Mouse (Mus musculus) heart, adult 2 months (tissue): ENCODE data around the gene Igsf9b. TPM values are rescaled to one million over a fixed set of nuclear protein-coding genes. Genes with fewer than 3 reads are reported as not detected.

Experiments used
- DNase-seq, 2 experiments: peaks; one replicate each; pipeline ENCODE4 v3.0.0; 2021
- H3K27ac ChIP-seq: fragments of 200-600 bp; 2 replicates; pipeline ENCODE4 v1.8.1; 2022
- H3K27me3 ChIP-seq: fragments of 200-500 bp; 2 replicates; pipeline ENCODE4 v1.6.1; 2012; ENCODE audit warnings: mild to moderate bottlenecking, low read length, inconsistent platforms, mixed read lengths; ENCODE audit not compliant: control insufficient read depth, insufficient read depth
- H3K36me3 ChIP-seq: fragments of 200-500 bp; 2 replicates; pipeline ENCODE4 v1.6.1; 2012; ENCODE audit warnings: low read length, inconsistent platforms; ENCODE audit not compliant: control insufficient read depth, insufficient read depth
- H3K4me1 ChIP-seq: fragments of 200-500 bp; 2 replicates; pipeline ENCODE4 v1.6.1; 2011; ENCODE audit warnings: low read length; ENCODE audit not compliant: control insufficient read depth, insufficient read depth
- H3K4me3 ChIP-seq: fragments of 200-600 bp; 2 replicates; pipeline ENCODE4 v1.8.1; 2022
- H3K79me2 ChIP-seq: fragments of 200-500 bp; replicated peaks from 2 replicates; pipeline ENCODE4 v1.6.1; 2012; ENCODE audit warnings: mild to moderate bottlenecking, inconsistent platforms, low read length, moderate library complexity, mixed read lengths; ENCODE audit not compliant: control insufficient read depth, insufficient read depth
- H3K9ac ChIP-seq: fragments of 200-500 bp; 2 replicates; pipeline ENCODE4 v1.6.1; 2012; ENCODE audit warnings: low read depth, mild to moderate bottlenecking, control low read depth, inconsistent platforms, low read length, mixed read lengths
- CTCF ChIP-seq: fragments of 200-600 bp; IDR thresholded peaks from 2 replicates; pipeline ENCODE4 v1.8.1; 2022; ENCODE audit warnings: antibody characterized with exemption, mild to moderate bottlenecking, moderate library complexity
- EP300 ChIP-seq: fragments of 200-500 bp; IDR thresholded peaks from 2 replicates; pipeline ENCODE4 v1.6.1; 2011; ENCODE audit warnings: low read depth, low read length, control low read depth; ENCODE audit not compliant: insufficient read depth
- POLR2A ChIP-seq: fragments of 200-500 bp; IDR thresholded peaks from 2 replicates; pipeline ENCODE4 v1.6.1; 2011; ENCODE audit warnings: mild to moderate bottlenecking, low read depth, low read length, control low read depth; ENCODE audit not compliant: insufficient read depth
- WGBS: fragments of 180-500 bp; shearing (Covaris S2); methylation state at CpG from one replicate; pipeline ENCODE4 v1.1.7; 2018; 5-methylcytosine and 5-hydroxymethylcytosine counted together
- intact Hi-C: fragments of 180-260 bp; cut with DNase I; formaldehyde crosslinking; loops from one replicate; pipeline ENCODE4 v1.15.1; 2025
- polyA plus RNA-seq: library from polyadenylated mRNA; depleted of rRNA; stranded (reverse); fragments of >200 nt; gene quantifications from 2 replicates; pipeline ENCODE4 v1.2.3, GENCODE M21; 2012
- total RNA-seq, 2 experiments: library from RNA; stranded (reverse); gene quantifications; 2 replicates each; pipeline ENCODE4 v1.2.3; 2021

Igsf9b gene
- total and polyA plus RNA-seq, 3 experiments, result 1.7 to 5.3 (median 4.5) TPM

DNA sequence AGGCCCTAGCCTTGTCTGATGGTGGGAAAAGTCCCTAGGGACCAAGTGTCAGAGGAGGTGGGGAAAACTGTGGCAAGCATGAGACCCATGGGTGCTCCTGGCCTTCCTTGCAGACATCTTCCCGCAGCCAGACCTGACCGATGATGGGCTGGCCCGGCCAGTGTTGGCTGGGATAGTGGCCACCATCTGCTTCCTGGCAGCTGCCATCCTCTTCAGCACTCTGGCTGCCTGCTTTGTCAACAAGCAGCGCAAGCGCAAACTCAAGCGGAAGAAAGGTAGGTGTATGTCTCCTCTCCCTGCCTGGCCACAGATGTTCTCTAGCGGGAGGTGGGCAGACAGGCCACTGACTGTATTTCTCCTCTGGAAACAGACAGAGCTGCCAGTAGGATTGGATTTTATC, 32.5 kb downstream of the Igsf9b start:
- H3K27ac ChIP-seq, result no peak overlapping the region
- intact Hi-C loops, result no loop called here
- WGBS, result 92% methylated on average over 7 of the region's 7 CpGs
- DNase-seq, result no peak
- no peaks in the 10 kb centered on the region for H3K79me2 ChIP-seq
- no peaks in the 10 kb centered on the region for H3K4me1 ChIP-seq
- H3K27me3 ChIP-seq, result no peaks in the 10 kb centered on the region
- H3K4me3 ChIP-seq, result no peak overlapping the region
- TF ChIP-seq POLR2A (no peak), CTCF (no peak), EP300 (no peak)
- no peak overlapping the region for H3K9ac ChIP-seq
- no peaks in the 10 kb centered on the region for H3K36me3 ChIP-seq

DNA sequence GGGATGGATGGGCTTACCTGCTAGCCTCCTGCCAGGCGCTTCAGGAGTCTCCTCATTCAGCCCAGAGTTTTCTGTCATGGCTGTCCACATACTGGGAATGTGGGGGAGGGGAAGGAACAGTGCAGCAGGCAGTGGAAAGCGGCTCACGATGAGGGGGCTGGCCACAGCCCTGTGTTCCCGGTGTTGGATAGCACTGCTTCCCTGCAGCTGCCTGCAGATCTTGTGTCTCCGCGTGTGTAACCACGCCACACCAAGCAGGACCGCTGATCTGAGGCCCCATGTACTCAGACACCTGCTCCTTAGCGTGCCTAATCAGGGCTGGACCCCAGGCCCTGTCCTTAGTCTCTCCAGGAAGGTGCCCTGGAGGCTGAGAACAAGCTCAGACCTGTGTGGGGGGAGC, 35.9 kb downstream of the Igsf9b start:
- intact Hi-C loops, result no loop called here
- H3K27me3 ChIP-seq, result no peaks in the 10 kb centered on the region
- WGBS, result 77% methylated on average over 9 of the region's 9 CpGs

DNA sequence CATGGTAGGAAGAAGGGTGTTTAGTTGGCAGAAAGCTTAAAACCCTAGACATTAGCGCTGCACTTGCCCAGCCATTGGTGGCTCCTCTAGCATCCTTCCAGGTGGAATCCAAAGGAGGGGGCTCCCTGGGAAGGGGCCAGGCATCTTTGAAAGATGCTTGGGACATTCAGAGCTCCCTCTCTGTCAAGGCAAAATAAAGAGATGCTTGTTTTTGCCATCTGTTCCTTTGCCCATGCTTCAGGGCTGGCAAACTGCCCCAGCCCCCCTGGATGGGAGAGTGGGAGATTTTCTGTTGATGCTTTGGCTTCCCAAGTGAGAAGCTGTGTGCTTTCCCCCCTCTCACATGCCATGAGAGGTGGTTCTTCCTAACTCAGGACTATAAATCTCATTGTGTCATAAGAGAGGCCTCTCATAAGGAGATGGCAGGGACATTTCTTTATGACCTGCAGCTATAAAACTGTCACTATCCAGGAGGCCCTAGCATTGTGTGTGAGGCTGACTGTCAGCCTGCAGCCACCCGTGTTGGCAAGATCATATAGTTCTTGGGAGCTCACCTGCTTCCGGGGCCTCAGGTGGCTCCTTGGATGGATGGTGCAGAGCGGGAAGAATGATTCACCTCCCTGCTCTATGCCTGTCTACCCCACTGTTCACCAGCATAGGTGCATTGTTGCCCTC, 38.1 kb downstream of the Igsf9b start:
- Histone ChIP-seq H3K4me1 (no peaks in the 10 kb centered on the region; the same call in 1 of the 2 replicates), H3K27ac (no peak overlapping the region), H3K79me2 (no peaks in the 10 kb centered on the region), H3K27me3 (no peaks in the 10 kb centered on the region), H3K36me3 (no peaks in the 10 kb centered on the region), H3K4me3 (no peak overlapping the region), H3K9ac (no peak overlapping the region)
- DNase-seq, result no peak
- TF ChIP-seq POLR2A (no peak), CTCF (no peak)
- intact Hi-C loops, result no loop called here
- WGBS, result 89% methylated on average over 4 of the region's 4 CpGs

More for the DNA sequence above, 35.9 kb downstream of the Igsf9b start:
- no peak overlapping the region for H3K27ac ChIP-seq
- no peak for DNase-seq
- H3K9ac ChIP-seq, result no peak overlapping the region
- no peaks in the 10 kb centered on the region; the same call in 1 of the 2 replicates for H3K4me1 ChIP-seq
- H3K79me2 ChIP-seq, result no peaks in the 10 kb centered on the region
- H3K4me3 ChIP-seq, result no peak overlapping the region
- no peaks in the 10 kb centered on the region for H3K36me3 ChIP-seq
- TF ChIP-seq POLR2A, result no peak
- TF ChIP-seq CTCF, result no peak
- TF ChIP-seq EP300, result no peak

DNA sequence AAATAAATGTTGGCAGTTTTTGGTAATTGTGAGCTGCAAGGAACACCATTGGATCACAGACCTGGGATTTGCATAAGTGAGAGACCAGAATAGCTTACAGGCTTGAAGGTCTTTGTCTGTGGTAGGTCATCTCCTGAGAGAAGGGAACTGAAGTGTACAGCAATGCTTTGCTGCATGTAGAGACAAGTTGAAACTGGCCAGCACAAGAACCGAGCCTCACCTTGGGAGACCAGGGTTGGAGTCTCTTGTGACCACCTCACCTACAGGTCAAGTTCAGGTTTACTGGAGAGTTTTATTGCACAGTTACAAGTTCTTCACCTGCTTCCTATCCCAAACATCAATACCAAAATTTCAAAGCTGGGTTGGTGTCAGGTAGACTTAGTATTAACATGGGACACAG, 40.2 kb downstream of the Igsf9b start:
- intact Hi-C loops, result no loop called here
- no peak overlapping the region for H3K27ac ChIP-seq
- no peaks in the 10 kb centered on the region; the same call in 1 of the 2 replicates for H3K4me1 ChIP-seq
- H3K79me2 ChIP-seq, result no peaks in the 10 kb centered on the region
- TF ChIP-seq POLR2A (no peak), CTCF (no peak), EP300 (no peak)
- 70% methylated on average over 1 of the region's 1 CpGs for WGBS
- DNase-seq, result no peak
- no peak overlapping the region for H3K9ac ChIP-seq
- no peak overlapping the region for H3K4me3 ChIP-seq
- H3K27me3 ChIP-seq, result no peaks in the 10 kb centered on the region
- no peaks in the 10 kb centered on the region for H3K36me3 ChIP-seq

DNA sequence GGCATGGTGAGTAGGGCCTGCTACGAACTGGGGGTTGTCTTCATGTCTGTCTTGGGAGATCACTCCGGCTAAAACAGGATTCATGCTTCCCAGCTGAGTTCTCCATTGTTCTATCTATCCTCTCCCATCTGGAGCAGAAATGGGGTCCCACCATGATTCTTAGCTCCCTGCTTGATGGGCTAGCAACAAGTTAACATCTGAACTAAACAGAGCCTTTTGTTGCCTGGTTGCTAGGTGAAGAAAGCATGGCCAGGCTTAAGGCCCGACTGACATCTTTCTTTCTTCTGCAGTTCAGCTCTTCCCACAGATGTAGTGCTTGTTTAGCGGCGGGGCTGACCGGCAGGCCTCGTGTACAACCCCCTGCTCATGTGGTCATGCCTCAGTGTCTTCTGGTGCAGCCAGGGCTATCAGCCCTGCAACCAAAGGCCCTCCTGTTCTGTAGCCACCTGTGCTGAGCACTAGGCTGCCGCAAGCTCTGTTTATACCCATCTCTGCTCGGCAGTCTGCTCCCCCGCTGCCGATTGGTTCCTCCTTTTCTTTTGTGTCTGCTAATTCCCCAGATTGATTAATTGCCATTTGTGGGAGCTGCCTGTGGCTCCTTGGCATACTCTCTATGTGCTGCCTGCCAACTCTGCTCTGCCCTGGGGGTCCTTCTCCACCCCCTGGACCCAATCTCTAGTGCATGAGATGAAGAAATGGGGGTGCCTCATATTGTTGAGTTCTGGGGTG, 47.7 kb downstream of the Igsf9b start:
- 87% methylated on average over 11 of the region's 11 CpGs for WGBS
- no peaks in the 10 kb centered on the region for H3K36me3 ChIP-seq
- no peak overlapping the region for H3K4me3 ChIP-seq
- H3K9ac ChIP-seq, result no peak overlapping the region
- H3K4me1 ChIP-seq, result no peaks in the 10 kb centered on the region
- no peak for TF ChIP-seq POLR2A
- TF ChIP-seq CTCF, result no peak
- no peak for TF ChIP-seq EP300
- intact Hi-C loops, result no loop called here
- no peaks in the 10 kb centered on the region for H3K27me3 ChIP-seq
- no peak for DNase-seq
- H3K27ac ChIP-seq, result no peak overlapping the region
- no peaks in the 10 kb centered on the region for H3K79me2 ChIP-seq

DNA sequence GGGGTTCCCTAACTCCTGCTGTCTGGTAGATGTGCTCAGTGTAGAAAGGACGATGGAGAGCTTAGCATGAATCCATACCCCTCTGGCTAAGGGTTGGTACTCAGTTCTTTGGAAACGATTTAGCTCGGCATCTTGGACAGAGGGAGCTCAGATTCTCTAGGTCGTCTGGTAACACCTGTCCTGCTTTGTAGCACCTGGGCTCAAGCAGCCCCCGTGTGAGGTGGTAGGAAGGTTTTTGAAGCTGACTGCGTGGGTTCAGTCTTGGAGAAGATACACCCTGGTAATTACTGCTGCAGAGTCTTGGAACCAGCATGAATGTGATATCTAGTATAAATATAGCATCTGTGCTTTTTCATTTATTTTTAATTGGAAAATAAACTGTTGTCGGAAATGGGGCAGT, 54.1 kb downstream of the Igsf9b start:
- TF ChIP-seq EP300, result no peak
- no peak for TF ChIP-seq POLR2A
- no peak for TF ChIP-seq CTCF
- DNase-seq, result no peak
- H3K27ac ChIP-seq, result no peak overlapping the region
- H3K4me1 ChIP-seq, result no peaks in the 10 kb centered on the region
- no peak overlapping the region for H3K9ac ChIP-seq
- no peaks in the 10 kb centered on the region for H3K79me2 ChIP-seq
- intact Hi-C loops, result no loop called here
- no peak overlapping the region for H3K4me3 ChIP-seq
- WGBS, result 73% methylated on average over 7 of the region's 7 CpGs
- H3K36me3 ChIP-seq, result no peaks in the 10 kb centered on the region
- no peaks in the 10 kb centered on the region for H3K27me3 ChIP-seq
